Mouse (Mus musculus) hindbrain, embryonic 13.5 days (tissue): Measurements from ENCODE around the gene Mgat3. TPM values are rescaled to one million over a fixed set of nuclear protein-coding genes. Genes with fewer than 3 reads are reported as not detected.

Experiments used
- ATAC-seq: fragments of 200-750 bp; cut with Nextera tagmentation; 2 replicates; pipeline ENCODE4 v1.8.0; 2017; ENCODE audit warnings: moderate TSS enrichment; ENCODE audit not compliant: low FRiP score
- H3K27ac ChIP-seq: fragments of 300-500 bp; sonication (generic); 2 replicates; pipeline ENCODE4 v1.5.1; 2015; ENCODE audit warnings: inconsistent platforms, mild to moderate bottlenecking, moderate library complexity
- H3K27me3 ChIP-seq: fragments of 300-500 bp; sonication (generic); 2 replicates; pipeline ENCODE4 v1.6.1; 2015; ENCODE audit warnings: mild to moderate bottlenecking, inconsistent platforms
- H3K36me3 ChIP-seq: fragments of 300-500 bp; sonication (generic); 2 replicates; pipeline ENCODE4 v1.6.1; 2015; ENCODE audit warnings: mild to moderate bottlenecking, inconsistent platforms
- H3K4me1 ChIP-seq: fragments of 300-500 bp; sonication (generic); replicated peaks from 2 replicates; pipeline ENCODE4 v1.6.1; 2015; ENCODE audit warnings: inconsistent platforms
- H3K4me2 ChIP-seq: fragments of 300-500 bp; sonication (generic); 2 replicates; pipeline ENCODE4 v1.6.1; 2015; ENCODE audit warnings: inconsistent platforms, mild to moderate bottlenecking, moderate library complexity
- H3K4me3 ChIP-seq: fragments of 300-500 bp; sonication (generic); 2 replicates; pipeline ENCODE4 v1.5.1; 2015; ENCODE audit warnings: mild to moderate bottlenecking, inconsistent platforms
- H3K9ac ChIP-seq: fragments of 300-500 bp; sonication (generic); 2 replicates; pipeline ENCODE4 v1.6.1; 2015; ENCODE audit warnings: mild to moderate bottlenecking, inconsistent platforms
- H3K9me3 ChIP-seq: fragments of 300-500 bp; sonication (generic); 2 replicates; pipeline ENCODE4 v1.6.1; 2016; ENCODE audit warnings: inconsistent platforms
- WGBS: fragments of 180-500 bp; shearing (Covaris S2); methylation state at CpG from one replicate; pipeline ENCODE4 v1.1.7; 2015; 5-methylcytosine and 5-hydroxymethylcytosine counted together
- polyA plus RNA-seq: library from polyadenylated mRNA; unstranded; fragments of >200 nt; fragmentation: Nextera tagmentation; extraction: Ambion mirVana; gene quantifications from 2 replicates; pipeline ENCODE4 v1.2.1, GENCODE M21; 2015

Mgat3 gene
- polyA plus RNA-seq, 1 experiment from 2014 or later, result 12.2 TPM

- H3K4me1 ChIP-seq, result peaks cover 38% of the 10 kb centered on the region
- no peak for ATAC-seq
- no peak overlapping the region for H3K4me3 ChIP-seq
- H3K27ac ChIP-seq, result no peak overlapping the region
- H3K9ac ChIP-seq, result no peak overlapping the region
- peaks cover 19% of the 10 kb centered on the region for H3K36me3 ChIP-seq
- no peaks in the 10 kb centered on the region for H3K27me3 ChIP-seq
- no peak overlapping the region for H3K4me2 ChIP-seq
- WGBS, result 97% methylated on average over 3 of the region's 3 CpGs
- H3K9me3 ChIP-seq, result no peaks in the 10 kb centered on the region
These were observed 36.9 kb upstream of the Mgat3 start for GRCm38 (mm10) chr15:80136645-80137044.

GRCm38 (mm10) chr15:80137945-80138791 is 35.4 kb upstream of the Mgat3 start:
- Histone ChIP-seq H3K9me3 (no peaks in the 10 kb centered on the region), H3K27ac (0 out of 2 replicates have a peak overlapping the region, but pooled peaks have one; percentile 3), H3K4me2 (no peak overlapping the region), H3K9ac (0 out of 2 replicates have a peak overlapping the region, but pooled peaks have one; percentile 24), H3K36me3 (peaks cover 27% of the 10 kb centered on the region), H3K27me3 (no peaks in the 10 kb centered on the region), H3K4me3 (no peak overlapping the region), H3K4me1 (peaks cover 35% of the 10 kb centered on the region)
- ATAC-seq, result no peak
- WGBS, result 68% methylated on average over 17 of the region's 17 CpGs

- no peak overlapping the region for H3K4me3 ChIP-seq
- H3K27ac ChIP-seq, result no peak overlapping the region
- H3K4me2 ChIP-seq, result no peak overlapping the region
- no peak for ATAC-seq
- peaks cover 18% of the 10 kb centered on the region for H3K4me1 ChIP-seq
- no peak overlapping the region for H3K9ac ChIP-seq
- H3K36me3 ChIP-seq, result peaks cover 33% of the 10 kb centered on the region
- no peaks in the 10 kb centered on the region for H3K9me3 ChIP-seq
- 97% methylated on average over 2 of the region's 2 CpGs for WGBS
- no peaks in the 10 kb centered on the region for H3K27me3 ChIP-seq
These were observed 33.2 kb upstream of the Mgat3 start for GRCm38 (mm10) chr15:80140302-80140701.

- no peak for ATAC-seq
- H3K36me3 ChIP-seq, result peaks cover 33% of the 10 kb centered on the region
- no peak overlapping the region for H3K27ac ChIP-seq
- H3K4me3 ChIP-seq, result no peak overlapping the region
- no peaks in the 10 kb centered on the region for H3K9me3 ChIP-seq
- H3K4me2 ChIP-seq, result no peak overlapping the region
- no peak overlapping the region for H3K9ac ChIP-seq
- peaks cover 18% of the 10 kb centered on the region for H3K4me1 ChIP-seq
- no peaks in the 10 kb centered on the region for H3K27me3 ChIP-seq
- WGBS, result 96% methylated on average over 3 of the region's 3 CpGs
These were observed 32.6 kb upstream of the Mgat3 start for GRCm38 (mm10) chr15:80140878-80141277.

GRCm38 (mm10) chr15:80142130-80142529 is 31.4 kb upstream of the Mgat3 start:
- 95% methylated on average over 3 of the region's 3 CpGs for WGBS
- no peak for ATAC-seq
- Histone ChIP-seq H3K9me3 (no peaks in the 10 kb centered on the region), H3K27me3 (no peaks in the 10 kb centered on the region), H3K4me1 (peaks cover 18% of the 10 kb centered on the region), H3K4me3 (no peak overlapping the region), H3K4me2 (no peak overlapping the region), H3K9ac (no peak overlapping the region), H3K36me3 (peaks cover 28% of the 10 kb centered on the region), H3K27ac (no peak overlapping the region)

- H3K9ac ChIP-seq, result no peak overlapping the region
These were observed 29.8 kb upstream of the Mgat3 start for GRCm38 (mm10) chr15:80143760-80144159.

GRCm38 (mm10) chr15:80145397-80145796 is 28.1 kb upstream of the Mgat3 start:
- Histone ChIP-seq H3K27me3 (no peaks in the 10 kb centered on the region), H3K4me2 (no peak overlapping the region), H3K9ac (no peak overlapping the region), H3K4me3 (no peak overlapping the region), H3K9me3 (no peaks in the 10 kb centered on the region), H3K36me3 (peaks cover 51% of the 10 kb centered on the region), H3K4me1 (no peaks in the 10 kb centered on the region), H3K27ac (no peak overlapping the region)
- WGBS, result 97% methylated on average over 5 of the region's 5 CpGs
- ATAC-seq, result no peak

More at GRCm38 (mm10) chr15:80143760-80144159, 29.8 kb upstream of the Mgat3 start:
- no peaks in the 10 kb centered on the region for H3K27me3 ChIP-seq
- no peak overlapping the region for H3K27ac ChIP-seq
- H3K4me2 ChIP-seq, result no peak overlapping the region
- peaks cover 37% of the 10 kb centered on the region for H3K36me3 ChIP-seq
- 0 out of 2 replicates have a peak, but pooled peaks cover 3% of the 10 kb centered on the region for H3K4me1 ChIP-seq
- no peak overlapping the region for H3K4me3 ChIP-seq
- WGBS, result 94% methylated on average over 6 of the region's 6 CpGs
- no peaks in the 10 kb centered on the region for H3K9me3 ChIP-seq
- ATAC-seq, result no peak

GRCm38 (mm10) chr15:80146153-80146552 is 27.4 kb upstream of the Mgat3 start:
- no peak overlapping the region for H3K27ac ChIP-seq
- no peaks in the 10 kb centered on the region for H3K4me1 ChIP-seq
- no peak overlapping the region for H3K4me2 ChIP-seq
- H3K9ac ChIP-seq, result peak overlapping the region; percentile 21; the same call in 1 of the 2 replicates
- H3K36me3 ChIP-seq, result peaks cover 51% of the 10 kb centered on the region
- no peak for ATAC-seq
- no peaks in the 10 kb centered on the region for H3K27me3 ChIP-seq
- no peaks in the 10 kb centered on the region for H3K9me3 ChIP-seq
- H3K4me3 ChIP-seq, result no peak overlapping the region
- 66% methylated on average over 6 of the region's 6 CpGs for WGBS

- no peak for ATAC-seq
- H3K4me1 ChIP-seq, result no peaks in the 10 kb centered on the region
- H3K36me3 ChIP-seq, result peaks cover 49% of the 10 kb centered on the region
- no peaks in the 10 kb centered on the region for H3K9me3 ChIP-seq
- no peaks in the 10 kb centered on the region for H3K27me3 ChIP-seq
- H3K4me3 ChIP-seq, result no peak overlapping the region
- no peak overlapping the region for H3K27ac ChIP-seq
- H3K4me2 ChIP-seq, result no peak overlapping the region
- H3K9ac ChIP-seq, result no peak overlapping the region
- 88% methylated on average over 14 of the region's 14 CpGs for WGBS
These were observed 26.4 kb upstream of the Mgat3 start for GRCm38 (mm10) chr15:80147090-80147489.

- Histone ChIP-seq H3K9ac (no peak overlapping the region), H3K27me3 (no peaks in the 10 kb centered on the region), H3K4me2 (no peak overlapping the region), H3K4me1 (no peaks in the 10 kb centered on the region), H3K9me3 (no peaks in the 10 kb centered on the region), H3K27ac (no peak overlapping the region), H3K36me3 (peaks cover 50% of the 10 kb centered on the region), H3K4me3 (no peak overlapping the region)
- 76% methylated on average over 5 of the region's 5 CpGs for WGBS
- no peak for ATAC-seq
These were observed 26.0 kb upstream of the Mgat3 start for GRCm38 (mm10) chr15:80147511-80147910.

GRCm38 (mm10) chr15:80148565-80148964 is 25.0 kb upstream of the Mgat3 start:
- H3K4me1 ChIP-seq, result no peaks in the 10 kb centered on the region
- no peak overlapping the region for H3K27ac ChIP-seq
- H3K9ac ChIP-seq, result 0 out of 2 replicates have a peak overlapping the region, but pooled peaks have one; percentile 19
- ATAC-seq, result no peak
- no peaks in the 10 kb centered on the region for H3K9me3 ChIP-seq
- WGBS, result 84% methylated on average over 8 of the region's 8 CpGs
- H3K36me3 ChIP-seq, result peaks cover 57% of the 10 kb centered on the region
- H3K4me3 ChIP-seq, result no peak overlapping the region
- H3K27me3 ChIP-seq, result no peaks in the 10 kb centered on the region
- no peak overlapping the region for H3K4me2 ChIP-seq

GRCm38 (mm10) chr15:80149517-80149916 is 24.0 kb upstream of the Mgat3 start:
- ATAC-seq, result no peak
- H3K4me3 ChIP-seq, result no peak overlapping the region
- no peak overlapping the region; the same call in 1 of the 2 replicates for H3K9ac ChIP-seq
- H3K4me1 ChIP-seq, result no peaks in the 10 kb centered on the region
- H3K27me3 ChIP-seq, result no peaks in the 10 kb centered on the region
- H3K9me3 ChIP-seq, result no peaks in the 10 kb centered on the region
- H3K27ac ChIP-seq, result no peak overlapping the region
- peaks cover 65% of the 10 kb centered on the region for H3K36me3 ChIP-seq
- 94% methylated on average over 7 of the region's 7 CpGs for WGBS
- H3K4me2 ChIP-seq, result no peak overlapping the region

GRCm38 (mm10) chr15:80152663-80153062 is 20.9 kb upstream of the Mgat3 start:
- no peak for ATAC-seq
- H3K36me3 ChIP-seq, result peaks cover 96% of the 10 kb centered on the region
- H3K4me1 ChIP-seq, result no peaks in the 10 kb centered on the region
- no peak overlapping the region for H3K9ac ChIP-seq
- no peaks in the 10 kb centered on the region for H3K27me3 ChIP-seq
- H3K4me2 ChIP-seq, result no peak overlapping the region
- 92% methylated on average over 10 of the region's 10 CpGs for WGBS
- no peaks in the 10 kb centered on the region for H3K9me3 ChIP-seq
- H3K4me3 ChIP-seq, result no peak overlapping the region
- no peak overlapping the region for H3K27ac ChIP-seq
